Mouse (Mus musculus): Measurements from ENCODE around the gene Gm45837.

Gene Gm45837

DNA sequence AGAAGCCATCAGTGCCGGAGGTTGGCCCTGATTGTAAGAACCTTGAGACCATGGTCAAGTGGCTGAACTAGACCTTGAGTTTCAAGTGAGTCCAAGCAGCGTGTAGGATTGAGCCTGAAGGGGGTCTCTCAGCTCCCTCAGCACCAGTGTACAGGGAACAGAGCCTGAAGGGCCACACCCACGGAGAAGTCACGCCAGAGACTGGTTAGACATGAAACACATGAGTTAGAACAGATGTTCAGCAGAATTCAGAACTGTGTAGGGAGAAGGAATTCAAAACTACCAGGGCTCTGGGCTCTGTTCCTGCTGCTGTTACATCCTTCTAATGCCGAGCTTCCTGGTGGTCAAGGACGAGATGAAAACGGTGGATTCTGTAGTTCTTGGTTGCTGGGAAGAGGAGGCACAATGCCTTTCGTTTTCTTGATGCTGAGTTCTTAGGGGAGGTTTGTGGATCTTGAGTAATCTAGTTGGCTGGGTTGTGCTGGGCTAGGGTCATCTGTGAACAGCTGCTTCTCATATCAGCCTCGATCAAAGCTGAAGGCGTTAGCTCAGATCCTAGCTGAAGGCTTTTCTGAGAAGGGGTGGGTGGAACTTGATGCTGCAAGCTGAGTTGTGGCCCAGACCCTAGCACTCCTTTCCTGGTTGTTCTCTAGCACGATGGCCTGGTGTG is at the start of gene Gm45837:
Gene Gm45837 (plus strand): TSS at position 620 of the 670 bp plus-strand sequence.
- DNase-seq (ENCODE audit: low spot score) = no peak

DNA sequence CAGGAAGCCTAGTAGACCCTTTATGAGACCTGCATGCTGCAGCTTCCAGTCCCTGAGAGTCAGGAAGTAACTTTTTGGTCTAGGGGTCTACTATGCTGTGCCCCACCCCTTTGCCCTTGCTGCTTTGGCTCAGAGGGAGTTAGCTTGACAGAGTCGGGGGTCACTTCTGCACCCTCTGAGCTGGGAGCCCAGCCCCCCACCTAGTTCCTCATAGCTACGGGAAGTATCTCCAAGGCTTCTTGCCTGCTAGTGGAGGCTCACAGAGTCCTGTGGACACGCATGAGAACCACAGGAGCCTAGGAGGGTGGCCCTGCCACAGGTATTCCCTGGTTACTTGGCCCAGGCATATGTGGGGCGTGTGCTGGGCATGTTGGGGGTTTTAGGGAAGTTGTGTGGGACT is 49.7 kb upstream of the Gm45837 start:
- DNase-seq (ENCODE audit: low spot score) = no peak

DNA sequence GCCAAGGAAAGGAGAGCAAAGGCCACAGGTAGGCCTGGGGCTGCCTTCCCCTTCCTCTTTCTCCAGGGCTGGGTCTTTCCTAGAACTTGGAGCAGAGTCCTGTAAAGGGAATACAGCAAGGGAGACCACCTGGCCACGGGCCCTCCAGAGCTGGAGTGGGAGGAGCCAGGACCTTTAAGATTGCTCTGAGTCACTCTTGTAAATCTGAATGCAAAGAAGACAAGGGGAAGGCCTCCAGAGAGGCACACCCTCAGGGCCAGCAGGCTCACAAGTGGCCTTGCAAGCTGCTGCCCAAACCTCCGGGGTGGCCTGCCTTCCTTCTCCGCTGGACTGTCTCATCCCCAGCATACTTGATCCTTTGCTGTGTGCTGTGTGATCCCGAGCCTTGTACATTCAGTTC is 48.9 kb upstream of the Gm45837 start:
- no peak for DNase-seq (ENCODE audit: low spot score)

DNA sequence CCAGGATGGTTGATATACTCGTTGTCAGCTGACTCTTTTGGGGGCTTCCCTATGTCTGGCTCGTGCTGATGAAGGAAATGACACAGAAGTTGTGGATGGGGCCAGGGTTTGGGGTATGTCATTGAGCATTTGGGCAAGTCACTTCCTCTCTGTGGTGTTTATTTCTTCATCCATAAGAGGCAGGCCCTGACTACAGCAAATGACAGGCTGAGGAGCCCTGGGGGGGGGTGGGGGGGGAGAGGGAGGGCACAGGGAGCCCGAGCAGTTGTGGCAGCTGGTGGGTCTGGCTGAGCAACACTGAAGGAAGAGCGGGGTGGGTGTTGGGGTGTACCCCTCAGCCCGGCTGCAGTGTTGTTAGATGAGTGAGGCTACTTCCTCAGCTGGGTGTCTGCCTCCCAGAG is 47.9 kb upstream of the Gm45837 start:
- DNase-seq (ENCODE audit: low spot score) = no peak

DNA sequence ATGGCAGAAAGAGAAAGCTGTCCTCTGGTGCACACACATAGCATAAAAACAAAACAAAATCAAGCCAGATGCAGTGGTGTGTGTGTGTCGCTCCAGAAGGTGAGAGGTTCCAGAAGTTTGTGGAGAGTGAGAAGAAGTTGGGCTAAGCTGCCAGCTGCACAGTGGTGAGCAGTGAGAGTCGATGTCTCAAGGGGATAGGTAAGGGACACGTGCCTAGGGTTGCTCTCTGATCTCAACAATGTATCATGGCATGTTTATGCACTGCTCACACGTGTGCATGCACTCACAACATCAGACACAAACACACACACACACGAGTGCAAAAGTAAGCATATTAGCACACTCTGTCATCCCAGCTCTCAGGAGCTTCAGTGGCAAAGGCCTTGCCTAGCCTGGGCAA is 46.8 kb upstream of the Gm45837 start:
- no peak for DNase-seq (ENCODE audit: low spot score)

DNA sequence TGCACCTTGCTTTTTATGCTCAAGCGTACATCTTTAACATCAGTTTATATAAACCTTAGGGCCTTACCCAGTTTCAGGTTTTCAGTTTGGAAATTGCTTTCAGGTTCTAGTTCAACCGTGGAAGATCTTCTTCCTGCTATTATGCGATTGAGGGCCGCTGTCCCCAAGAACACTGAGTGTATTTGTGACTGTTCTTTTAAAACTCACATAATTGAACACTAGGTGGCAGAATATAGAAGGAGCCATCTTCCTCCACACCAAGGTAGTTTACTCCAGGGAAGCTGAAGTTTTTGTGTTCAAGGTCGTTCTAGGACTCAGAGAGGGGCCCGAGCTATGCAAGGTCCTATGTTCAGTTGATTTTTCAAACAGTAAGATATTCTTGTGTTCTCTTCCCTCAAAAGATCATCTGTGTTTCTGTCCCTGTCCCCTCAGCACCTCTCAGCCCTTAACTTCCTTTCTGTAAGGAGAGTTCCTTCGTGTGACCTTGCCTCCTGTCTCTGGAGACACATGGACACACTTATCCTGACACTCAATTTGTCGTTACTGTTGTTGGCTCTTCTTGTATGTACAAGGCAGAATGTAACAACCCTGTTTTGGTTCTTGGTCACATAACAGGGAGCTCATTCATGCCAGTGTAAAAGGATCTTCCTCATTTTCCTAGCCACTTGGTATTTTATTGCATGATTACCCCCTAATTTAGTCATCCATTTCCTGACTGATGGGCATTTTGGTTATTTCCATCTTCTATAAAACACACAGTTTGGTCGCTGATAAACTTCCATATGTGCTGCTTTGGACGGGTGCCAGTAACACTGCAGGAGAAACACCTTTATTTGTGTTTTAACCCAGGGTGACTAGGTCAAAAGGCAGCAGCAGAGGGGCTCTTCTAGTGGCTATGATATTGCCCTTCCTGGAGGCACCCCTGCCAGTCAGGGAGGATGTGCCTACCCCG is 42.5 kb upstream of the Gm45837 start:
- no peak for DNase-seq (ENCODE audit: low spot score)

DNA sequence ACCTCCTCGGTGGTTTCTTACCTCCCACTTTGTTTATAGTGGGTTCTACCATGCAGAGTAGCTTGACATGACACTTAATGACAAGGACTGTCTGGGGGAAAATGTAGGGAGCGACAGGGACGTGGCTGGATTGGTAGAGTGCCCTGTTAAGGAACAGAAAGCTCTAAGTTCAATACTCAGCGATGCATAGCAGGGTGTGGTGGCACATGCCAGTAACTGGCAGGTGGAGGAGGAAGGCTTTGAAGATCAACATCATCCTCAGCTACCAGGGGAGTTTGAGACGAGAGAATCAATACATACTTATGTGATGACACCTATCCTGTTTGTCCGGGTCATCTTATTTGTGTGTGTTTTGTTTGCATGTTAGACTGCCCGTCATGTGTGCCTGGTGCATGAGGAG is 41.0 kb upstream of the Gm45837 start:
- DNase-seq (ENCODE audit: low spot score) = no peak

DNA sequence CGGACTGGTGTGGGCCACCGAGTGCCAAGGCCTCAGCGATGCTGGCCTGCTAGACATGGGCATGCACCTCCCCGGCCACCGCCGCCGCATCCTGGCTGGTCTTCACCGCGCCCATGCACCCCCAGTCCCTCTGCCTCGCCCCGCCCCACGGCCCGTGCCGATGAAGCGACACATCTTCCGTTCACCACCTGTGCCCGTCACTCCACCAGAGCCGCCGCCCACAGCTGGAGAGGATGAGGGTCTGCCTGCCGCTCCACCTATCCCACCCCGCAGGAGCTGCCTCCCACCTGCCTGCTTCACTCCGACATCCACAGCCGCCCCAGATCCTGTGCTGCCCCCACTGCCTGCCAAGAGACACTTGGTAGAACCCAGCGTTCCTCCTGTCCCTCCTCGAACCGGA is 37.6 kb upstream of the Gm45837 start:
- no peak for DNase-seq (ENCODE audit: low spot score)

DNA sequence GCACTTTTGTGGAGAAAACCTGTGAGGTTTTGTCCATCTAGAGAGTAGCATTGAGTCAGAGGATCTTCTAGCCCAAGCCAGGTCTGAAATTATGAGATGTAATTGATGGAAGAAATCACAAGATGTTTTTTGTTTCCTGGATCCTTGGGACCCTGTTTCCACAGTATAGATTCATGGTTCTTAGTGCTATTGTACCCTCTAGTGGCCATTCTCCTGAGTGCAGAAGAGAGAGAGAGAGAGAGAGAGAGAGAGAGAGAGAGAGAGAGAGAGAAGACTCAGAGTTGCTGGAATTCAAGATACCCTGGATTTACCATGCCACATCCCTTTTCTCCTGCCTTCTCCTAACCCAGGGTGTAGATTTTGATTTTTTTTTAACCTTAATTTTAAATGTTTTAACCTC is 36.5 kb upstream of the Gm45837 start:
- DNase-seq (ENCODE audit: low spot score) = no peak

DNA sequence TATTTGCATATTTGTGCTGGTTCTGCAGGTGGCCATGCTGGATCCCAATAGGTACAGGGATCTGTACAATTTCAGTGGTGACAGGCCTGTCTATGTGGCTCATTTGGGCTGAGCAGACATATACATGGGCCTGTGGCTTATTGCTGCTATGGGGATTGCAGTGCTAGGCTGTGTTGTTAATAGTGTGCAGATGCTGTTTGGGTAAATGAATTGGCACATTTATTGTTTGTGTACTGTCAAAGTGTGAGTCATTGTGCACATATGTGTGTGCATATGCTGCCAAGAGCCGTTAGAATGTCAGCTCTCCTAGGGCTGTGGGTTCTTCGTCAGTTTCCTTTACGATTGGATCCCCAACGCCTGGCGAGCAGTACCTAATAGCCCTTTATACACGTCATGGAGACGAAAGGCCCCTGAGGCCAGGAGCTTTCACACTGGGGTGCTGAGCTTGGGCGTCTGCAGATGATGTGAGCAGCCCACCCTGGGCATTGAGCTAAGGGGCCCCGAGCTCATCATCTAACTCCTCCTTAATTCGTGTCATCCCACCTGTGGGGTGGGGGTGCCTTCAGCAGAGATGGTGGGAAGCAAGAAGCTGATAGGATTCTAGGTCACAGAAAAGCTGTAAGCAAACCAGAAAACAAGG is 33.9 kb upstream of the Gm45837 start:
- no peak for DNase-seq (ENCODE audit: low spot score)

DNA sequence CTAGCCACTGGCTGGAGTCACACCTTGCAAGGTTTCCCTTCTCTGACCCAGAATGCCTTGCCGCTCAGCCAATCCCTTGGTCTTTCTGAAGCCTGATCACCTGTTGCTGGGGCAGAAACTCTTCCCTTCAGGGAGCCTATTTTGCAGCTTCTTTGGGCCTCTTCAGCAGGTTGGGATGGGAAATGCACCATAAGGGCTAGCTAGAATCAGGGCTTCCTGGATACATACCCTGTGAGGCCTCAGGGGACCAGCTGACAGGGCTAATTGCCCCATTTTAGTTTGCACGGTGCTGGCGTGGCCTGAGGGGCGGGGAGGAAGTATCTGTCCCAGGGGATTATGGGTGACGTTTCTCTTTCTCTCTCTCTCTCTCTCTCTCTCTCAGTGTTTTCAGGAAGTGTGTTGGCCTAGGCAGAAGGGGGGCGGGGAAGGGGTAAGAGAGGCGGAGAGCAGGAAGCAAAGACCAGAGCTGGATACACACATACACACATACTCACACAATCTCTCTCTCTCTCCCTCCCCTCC is 32.9 kb upstream of the Gm45837 start:
- no peak for DNase-seq (ENCODE audit: low spot score)

DNA sequence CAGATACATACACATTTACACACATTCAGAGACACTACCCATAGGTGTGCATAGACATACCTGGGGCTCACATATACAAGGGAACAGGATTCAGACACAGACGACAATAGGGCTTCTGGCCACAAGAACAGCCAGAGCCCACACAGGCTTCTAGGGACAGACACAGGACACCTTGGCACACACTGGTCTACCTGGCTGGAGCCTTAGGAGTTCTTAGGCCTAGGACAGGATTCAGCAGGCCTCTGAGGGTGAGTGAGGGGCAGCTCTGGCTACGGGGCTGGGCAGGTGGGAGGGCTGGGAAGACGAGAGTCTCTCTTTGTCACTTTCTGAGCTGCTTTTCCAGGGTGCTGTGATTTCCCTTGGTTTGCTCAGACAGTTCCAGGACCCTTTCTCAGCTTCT is 32.4 kb upstream of the Gm45837 start:
- no peak for DNase-seq (ENCODE audit: low spot score)

DNA sequence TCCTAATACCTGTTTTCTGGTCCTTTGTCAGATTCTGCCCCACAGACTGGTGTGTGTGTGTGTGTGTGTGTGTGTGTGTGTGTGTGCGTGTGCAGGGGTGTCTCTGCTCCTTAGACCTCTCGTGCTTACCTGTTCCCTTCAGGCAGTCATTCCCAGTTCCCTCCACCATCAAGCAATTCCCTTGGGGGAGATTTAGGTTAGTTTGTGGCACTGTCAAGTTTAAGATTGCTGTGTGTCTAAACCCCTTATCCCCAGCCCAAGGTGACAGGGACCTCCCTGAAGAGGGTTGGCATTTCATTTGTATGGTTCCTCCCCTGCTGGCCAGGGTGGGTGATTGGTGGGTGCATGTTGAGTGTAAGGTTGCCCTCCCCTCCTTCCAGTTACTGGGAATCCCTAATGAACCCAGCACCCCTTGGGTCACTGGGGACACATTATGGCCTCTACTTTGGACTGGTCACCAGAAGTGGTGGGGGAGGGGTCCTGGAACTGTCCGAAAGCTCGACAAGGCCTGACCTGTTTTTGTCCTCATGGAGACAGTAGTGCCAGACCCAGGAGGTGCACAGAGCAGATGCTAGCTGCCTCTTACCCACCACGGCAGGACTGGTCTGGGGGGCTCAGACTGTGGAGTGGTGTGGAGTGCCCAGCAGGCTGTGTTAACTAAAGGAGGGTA is 31.8 kb upstream of the Gm45837 start:
- no peak for DNase-seq (ENCODE audit: low spot score)

DNA sequence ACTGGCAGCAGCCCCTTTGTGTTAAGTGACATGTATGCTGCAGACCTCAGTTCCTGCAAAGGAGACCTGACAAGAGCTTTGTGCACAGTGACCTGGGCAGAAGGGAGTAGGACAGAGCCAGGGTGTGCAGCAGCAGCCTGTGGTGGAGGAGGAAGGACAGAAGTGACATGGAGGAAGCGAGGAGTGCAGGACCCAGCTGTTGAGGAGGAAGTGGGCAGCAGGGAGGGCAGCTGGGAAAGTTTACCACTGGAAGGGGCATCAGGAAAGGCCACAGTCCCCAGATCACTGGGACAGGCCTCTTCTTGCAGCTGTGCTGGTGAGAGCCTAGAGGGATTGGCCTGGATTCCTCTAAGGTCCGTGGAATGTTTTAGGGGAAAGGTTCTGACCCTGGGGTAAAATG is 31.0 kb upstream of the Gm45837 start:
- DNase-seq (ENCODE audit: low spot score) = no peak

DNA sequence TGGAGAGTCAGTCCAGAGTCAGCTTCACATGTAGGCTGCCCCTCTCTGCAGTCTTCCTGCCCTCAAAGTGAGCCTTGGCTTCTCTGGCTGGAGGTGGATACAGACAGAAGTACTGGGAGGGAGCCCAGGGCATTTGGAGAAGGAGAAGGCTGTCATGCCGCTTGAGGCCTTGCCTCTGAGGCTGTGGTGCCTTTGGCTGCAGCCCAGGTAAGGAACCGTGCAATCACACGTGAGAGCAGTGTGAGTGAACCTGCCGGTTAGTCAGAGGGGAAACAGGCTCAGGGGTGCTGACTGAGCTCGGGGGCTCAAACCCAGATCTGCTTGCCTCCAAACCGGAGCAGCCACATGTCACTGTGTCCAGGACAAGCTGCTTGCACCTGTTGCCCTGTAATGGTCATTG is 29.2 kb upstream of the Gm45837 start:
- DNase-seq (ENCODE audit: low spot score) = no peak

DNA sequence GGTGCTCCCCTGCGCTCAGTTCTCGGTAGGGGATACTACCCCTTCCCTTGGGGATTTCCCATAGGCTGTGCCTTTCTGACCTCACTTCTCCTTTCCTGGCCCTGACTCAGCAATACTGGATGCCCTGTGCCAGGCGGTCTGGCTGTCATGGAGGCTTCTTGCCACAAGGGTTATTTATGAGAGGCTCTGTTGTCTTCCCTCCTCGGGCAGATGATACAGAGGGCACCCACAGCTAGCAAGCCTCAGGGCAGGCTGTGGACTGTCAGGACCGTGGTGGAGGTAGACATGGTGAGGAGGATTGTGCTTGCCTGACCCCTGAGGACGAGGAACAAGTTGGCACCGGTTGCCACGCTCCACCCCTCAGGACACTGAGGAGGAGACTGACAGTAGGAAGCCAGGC is 28.3 kb upstream of the Gm45837 start:
- DNase-seq (ENCODE audit: low spot score) = no peak

DNA sequence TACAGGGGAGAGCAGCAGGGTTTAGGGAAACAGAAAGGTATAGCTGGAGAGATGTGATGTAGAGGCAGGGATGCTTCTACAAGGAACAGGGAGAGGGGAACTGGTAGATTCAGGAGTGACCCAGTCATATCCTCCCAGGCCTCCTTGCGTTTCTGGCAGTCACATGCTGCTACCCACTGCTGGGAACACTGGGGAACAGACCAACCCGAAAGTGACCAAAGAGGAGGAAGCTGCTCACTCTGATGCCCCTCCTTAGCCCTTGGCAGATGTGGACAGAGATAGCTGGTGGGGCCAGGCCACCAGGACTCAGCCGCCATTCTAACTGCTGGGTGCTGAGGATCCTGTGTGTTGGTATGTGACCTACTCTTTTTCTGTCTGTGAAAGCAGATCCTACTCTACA is 26.9 kb upstream of the Gm45837 start:
- no peak for DNase-seq (ENCODE audit: low spot score)

DNA sequence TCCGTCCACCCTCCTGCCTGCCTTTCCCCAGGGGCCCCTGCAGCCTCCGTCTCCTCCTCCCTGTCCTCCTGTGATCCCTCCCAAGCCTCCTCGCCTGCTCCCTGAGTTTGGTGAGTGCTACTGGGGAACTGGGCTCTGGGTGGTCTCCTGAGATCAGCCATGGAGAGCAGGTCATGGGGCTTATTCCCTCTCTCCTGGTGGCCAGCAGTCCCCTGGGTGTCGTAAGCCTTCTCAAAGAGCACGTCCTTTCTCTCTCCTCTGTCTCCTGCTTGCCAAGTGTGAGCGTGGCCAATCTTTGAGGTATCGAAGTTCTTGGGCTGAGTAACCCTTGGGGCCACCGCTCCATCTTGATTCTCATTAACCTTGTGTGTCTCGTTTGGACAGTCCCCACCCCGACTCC is 25.8 kb upstream of the Gm45837 start:
- no peak for DNase-seq (ENCODE audit: low spot score)

DNA sequence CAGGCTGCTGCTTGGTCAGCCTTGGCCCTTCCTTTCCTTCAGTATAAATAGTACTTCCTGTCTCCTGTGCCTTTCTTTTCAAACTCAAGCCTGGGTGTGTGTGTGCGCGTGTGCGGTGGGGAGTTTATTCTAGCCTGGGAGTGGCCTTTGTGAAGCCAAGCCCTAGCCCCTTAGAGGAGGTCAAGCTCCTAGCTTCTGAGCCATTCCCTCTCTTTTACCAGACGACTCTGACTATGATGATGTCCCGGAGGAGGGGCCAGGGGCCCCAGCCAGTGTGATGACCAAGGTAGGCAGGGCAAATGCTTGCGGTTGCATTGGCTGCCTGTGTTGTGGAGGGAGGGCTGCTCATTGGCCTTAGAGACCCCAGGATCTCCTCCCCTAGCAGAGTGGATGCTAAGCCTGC is 25.4 kb upstream of the Gm45837 start:
- DNase-seq (ENCODE audit: low spot score) = no peak

DNA sequence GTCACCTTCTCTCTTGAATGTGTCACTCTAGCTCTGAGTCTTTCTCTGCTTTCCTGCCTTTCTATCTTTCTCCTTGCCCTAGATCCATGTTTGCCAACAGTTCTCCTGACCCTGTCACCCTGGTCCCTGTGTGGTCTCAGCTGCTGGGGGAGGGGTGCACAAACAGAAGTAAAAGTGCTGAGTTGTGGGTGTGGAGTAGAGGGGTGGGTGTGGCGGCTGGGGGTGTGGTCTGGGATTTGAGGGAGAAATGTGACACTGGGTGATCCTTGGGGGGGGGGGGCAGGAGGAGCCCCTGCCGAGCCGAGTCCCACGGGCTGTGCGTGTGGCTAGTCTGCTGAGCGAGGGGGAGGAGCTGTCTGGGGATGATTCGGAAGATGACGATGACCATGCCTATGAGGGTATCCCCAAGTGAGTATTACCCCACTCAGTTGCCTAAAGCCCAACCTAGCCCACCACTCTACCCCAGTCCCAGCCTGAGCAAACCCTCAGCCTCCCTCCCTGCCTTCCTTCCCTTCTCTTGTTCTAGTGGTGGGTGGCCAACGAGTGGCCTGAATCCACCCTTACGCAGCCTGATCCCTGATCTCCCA is 24.7 kb upstream of the Gm45837 start:
- DNase-seq (ENCODE audit: low spot score) = no peak

DNA sequence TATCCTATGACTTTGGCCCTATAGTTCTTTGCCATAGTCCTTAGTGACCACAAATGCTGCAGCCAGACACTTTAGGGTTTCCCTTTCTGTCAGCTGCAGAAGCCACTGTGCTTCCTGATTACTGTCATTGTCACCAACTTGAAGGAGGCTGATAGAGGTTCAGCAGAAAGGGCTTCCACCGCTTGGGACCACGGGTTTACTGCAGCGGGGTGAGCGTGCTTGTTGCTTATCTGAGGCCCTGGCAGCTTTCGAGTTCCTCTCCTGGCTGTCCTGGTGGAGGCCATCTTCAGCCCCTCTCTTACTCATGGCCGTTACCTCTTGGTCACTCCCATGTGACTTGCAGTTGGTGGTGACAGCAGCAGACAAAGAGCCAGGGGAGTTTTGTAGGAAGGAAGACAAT is 21.4 kb upstream of the Gm45837 start:
- no peak for DNase-seq (ENCODE audit: low spot score)

DNA sequence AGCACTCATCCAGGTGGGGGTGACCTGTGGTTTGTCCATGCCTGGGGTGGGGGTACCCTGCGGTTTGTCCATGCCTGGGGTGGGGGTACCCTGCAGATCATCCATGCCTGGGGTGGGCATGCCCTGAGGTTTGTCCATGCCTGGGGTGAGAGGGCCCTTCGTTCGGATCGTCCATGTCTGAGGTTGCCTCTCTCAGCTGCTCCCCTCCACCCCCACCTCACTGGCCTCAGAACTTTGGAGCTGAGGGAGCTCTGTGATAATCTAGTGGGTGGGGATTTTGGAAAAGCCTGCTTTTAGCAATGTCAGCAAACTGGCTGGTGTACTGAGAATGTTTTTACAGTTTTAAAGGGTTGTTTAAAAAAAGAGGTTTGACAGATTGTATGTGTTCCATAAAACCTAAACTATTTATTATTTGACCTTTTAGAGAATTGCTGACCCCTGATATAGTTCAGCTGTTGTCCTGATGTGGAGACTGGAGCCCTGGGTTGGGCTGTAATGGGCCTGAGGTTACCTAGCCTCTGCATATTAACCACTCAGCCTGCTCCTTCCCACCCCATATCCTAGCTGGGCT is 18.7 kb upstream of the Gm45837 start:
- no peak for DNase-seq (ENCODE audit: low spot score)
